Mouse (Mus musculus) kidney, postnatal 0 days (tissue): Measurements from ENCODE around the gene Kiss1r. TPM values are rescaled to one million over a fixed set of nuclear protein-coding genes. Genes with fewer than 3 reads are reported as not detected.

Source experiments
- ATAC-seq: fragments of 200-750 bp; cut with Nextera tagmentation; replicated peaks from 2 replicates; pipeline ENCODE4 v1.8.0; 2017; ENCODE audit warnings: low read depth, moderate number of reproducible peaks, moderate TSS enrichment, moderate library complexity; ENCODE audit not compliant: low FRiP score
- DNase-seq: peaks from one replicate; pipeline ENCODE4 v3.0.0-alpha.2; 2016; ENCODE audit warnings: low spot score
- H3K27ac ChIP-seq: fragments of 300-500 bp; sonication (generic); 2 replicates; pipeline ENCODE4 v1.5.1; 2014; ENCODE audit warnings: mild to moderate bottlenecking
- H3K27me3 ChIP-seq: fragments of 300-500 bp; sonication (generic); 2 replicates; pipeline ENCODE4 v1.6.1; 2014; ENCODE audit warnings: low read length, mixed read lengths; ENCODE audit not compliant: insufficient read depth
- H3K36me3 ChIP-seq: fragments of 300-500 bp; sonication (generic); 2 replicates; pipeline ENCODE4 v1.6.1; 2014; ENCODE audit warnings: low read length, mixed read lengths; ENCODE audit not compliant: insufficient read depth
- H3K4me1 ChIP-seq: fragments of 300-500 bp; sonication (generic); replicated peaks from 2 replicates; pipeline ENCODE4 v1.6.1; 2014; ENCODE audit warnings: antibody characterized with exemption, low read length, mixed read lengths; ENCODE audit not compliant: insufficient read depth
- H3K4me2 ChIP-seq: fragments of 300-500 bp; sonication (generic); 2 replicates; pipeline ENCODE4 v1.6.1; 2014; ENCODE audit warnings: mild to moderate bottlenecking, low read length, moderate library complexity, mixed read lengths
- H3K4me3 ChIP-seq: fragments of 300-500 bp; sonication (generic); replicated peaks from 2 replicates; pipeline ENCODE4 v1.5.1; 2014; ENCODE audit warnings: low read depth, low read length
- H3K9ac ChIP-seq: fragments of 300-500 bp; sonication (generic); 2 replicates; pipeline ENCODE4 v1.6.1; 2014; ENCODE audit warnings: low read depth, low read length
- H3K9me3 ChIP-seq: fragments of 300-500 bp; sonication (generic); replicated peaks from 2 replicates; pipeline ENCODE4 v1.6.1; 2016; ENCODE audit warnings: low read length, inconsistent platforms, mixed read lengths
- CTCF ChIP-seq: IDR thresholded peaks from 2 replicates; pipeline ENCODE4 v1.5.1; 2016; ENCODE audit warnings: antibody characterized with exemption, low read depth, mild to moderate bottlenecking, moderate library complexity
- WGBS: fragments of 180-500 bp; shearing (Covaris S2); extraction: QIAGEN DNeasy Blood & Tissue Kit; methylation state at CpG from one replicate; pipeline ENCODE4 v1.1.7; 2014; 5-methylcytosine and 5-hydroxymethylcytosine counted together
- polyA plus RNA-seq: library from polyadenylated mRNA; unstranded; fragments of >200 nt; fragmentation: Nextera tagmentation; extraction: Ambion mirVana; gene quantifications from 2 replicates; pipeline ENCODE4 v1.2.1, GENCODE M21; 2015

The Kiss1r gene
- polyA plus RNA-seq, 1 experiment from 2014 or later: 1.6 TPM

- peaks cover 40% of the 10 kb centered on the region for H3K4me1 ChIP-seq
- H3K4me2 ChIP-seq: no peak overlapping the region; the same call in 1 of the 2 replicates
- peak overlapping the region; percentile 98; the same call in 1 of the 2 replicates for H3K27ac ChIP-seq
Observed at GRCm38 (mm10) chr10:79929967-79930825, 13.4 kb downstream of the Kiss1r start.

DNA sequence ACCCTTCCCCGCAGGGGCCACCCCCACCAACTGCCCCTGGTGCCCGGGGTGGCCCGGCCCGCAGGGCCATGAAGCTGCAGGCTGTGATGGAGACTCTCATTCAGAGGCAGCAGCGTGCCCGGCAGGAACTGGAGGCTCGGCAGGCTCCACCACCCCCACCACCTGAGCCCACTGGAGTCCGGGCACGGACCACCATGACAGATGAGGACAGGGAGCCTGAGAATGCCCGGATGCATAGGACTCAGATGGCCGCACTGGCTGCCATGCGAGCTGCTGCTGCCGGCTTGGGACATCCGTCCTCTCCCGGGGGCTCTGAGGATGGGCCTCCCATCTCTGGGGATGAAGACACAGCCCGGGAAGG is 14.0 kb downstream of the Kiss1r start:
- peaks cover 46% of the 10 kb centered on the region for H3K4me1 ChIP-seq
- H3K4me3 ChIP-seq: no peak overlapping the region
- no peak overlapping the region for H3K27ac ChIP-seq
- no peak for DNase-seq
- no peak for TF ChIP-seq CTCF
- 84% methylated on average over 16 of the region's 16 CpGs for WGBS
- no peaks in the 10 kb centered on the region for H3K9me3 ChIP-seq
- no peak overlapping the region for H3K4me2 ChIP-seq
- H3K9ac ChIP-seq: peak overlapping the region; percentile 31; the same call in 1 of the 2 replicates
- no peak for ATAC-seq
- H3K36me3 ChIP-seq: peaks cover 16% of the 10 kb centered on the region
- no peaks in the 10 kb centered on the region for H3K27me3 ChIP-seq

More at GRCm38 (mm10) chr10:79929967-79930825, 13.4 kb downstream of the Kiss1r start:
- Histone ChIP-seq H3K9ac (no peak overlapping the region), H3K27me3 (no peaks in the 10 kb centered on the region), H3K36me3 (peaks cover 16% of the 10 kb centered on the region), H3K4me3 (no peak overlapping the region), H3K9me3 (no peaks in the 10 kb centered on the region)
- WGBS: 81% methylated on average over 18 of the region's 18 CpGs
- ATAC-seq: no peak
- no peak for DNase-seq
- no peak for TF ChIP-seq CTCF

GRCm38 (mm10) chr10:79931797-79932196 is 15.0 kb downstream of the Kiss1r start:
- H3K9ac ChIP-seq: no peak overlapping the region
- H3K4me3 ChIP-seq: no peak overlapping the region
- 78% methylated on average over 9 of the region's 9 CpGs for WGBS
- H3K4me2 ChIP-seq: no peak overlapping the region
- H3K36me3 ChIP-seq: peaks cover 16% of the 10 kb centered on the region
- no peaks in the 10 kb centered on the region for H3K27me3 ChIP-seq
- no peak for ATAC-seq
- peak overlapping the region; percentile 15; the same call in 1 of the 2 replicates for H3K27ac ChIP-seq
- H3K9me3 ChIP-seq: no peaks in the 10 kb centered on the region
- DNase-seq: no peak
- H3K4me1 ChIP-seq: peaks cover 54% of the 10 kb centered on the region
- no peak for TF ChIP-seq CTCF

- 18% methylated on average over 8 of the region's 8 CpGs for WGBS
Observed at GRCm38 (mm10) chr10:79932736-79933135, 16.0 kb downstream of the Kiss1r start.

DNA sequence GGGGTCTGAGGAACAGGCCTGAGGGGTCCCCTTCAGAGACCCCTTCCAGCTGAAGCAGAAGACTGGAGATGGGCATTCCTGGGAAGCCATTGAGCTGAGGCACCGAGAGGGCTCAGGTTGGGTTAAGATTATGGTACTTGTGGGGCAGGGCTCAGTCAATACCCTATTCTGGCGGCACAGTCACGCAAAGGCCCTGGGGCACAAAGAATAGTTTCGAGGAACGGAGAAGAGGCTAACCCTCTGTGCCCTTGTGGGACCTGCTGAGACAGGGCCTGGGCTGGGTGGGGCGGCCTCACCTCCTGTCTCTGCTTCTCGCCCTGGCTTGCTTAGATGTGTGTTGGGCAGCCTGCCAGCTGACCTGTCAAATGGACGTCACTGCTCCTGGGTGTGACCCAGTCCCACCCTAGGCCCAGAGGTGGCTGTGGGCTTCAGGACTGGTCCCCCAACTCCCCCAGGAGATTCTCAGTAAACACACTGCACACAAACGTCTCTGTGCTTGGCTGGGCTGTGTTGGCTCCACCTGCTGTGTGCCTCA is 16.4 kb downstream of the Kiss1r start:
- Histone ChIP-seq H3K9ac (peak overlapping the region; percentile 18; the same call in 1 of the 2 replicates), H3K36me3 (peaks cover 16% of the 10 kb centered on the region), H3K27ac (peak overlapping the region; percentile 15), H3K9me3 (no peaks in the 10 kb centered on the region), H3K4me1 (peaks cover 66% of the 10 kb centered on the region), H3K4me3 (no peak overlapping the region), H3K27me3 (no peaks in the 10 kb centered on the region), H3K4me2 (0 out of 2 replicates have a peak overlapping the region, but pooled peaks have one; percentile 30)
- ATAC-seq (no peak), DNase-seq (no peak)
- WGBS: 69% methylated on average over 9 of the region's 9 CpGs
- TF ChIP-seq CTCF: no peak

More at GRCm38 (mm10) chr10:79932736-79933135, 16.0 kb downstream of the Kiss1r start:
- Histone ChIP-seq H3K9me3 (no peaks in the 10 kb centered on the region), H3K4me1 (peaks cover 63% of the 10 kb centered on the region), H3K27me3 (no peaks in the 10 kb centered on the region), H3K4me3 (no peak overlapping the region), H3K27ac (peak overlapping the region; percentile 15), H3K9ac (peak overlapping the region; percentile 18; the same call in 1 of the 2 replicates), H3K36me3 (peaks cover 16% of the 10 kb centered on the region), H3K4me2 (peak overlapping the region; percentile 30; the same call in 1 of the 2 replicates)
- ATAC-seq (peak; percentile 11; the same call in 1 of the 2 replicates), DNase-seq (peak; percentile 90)
- peak; percentile 11; the same call in 1 of the 2 replicates for TF ChIP-seq CTCF

DNA sequence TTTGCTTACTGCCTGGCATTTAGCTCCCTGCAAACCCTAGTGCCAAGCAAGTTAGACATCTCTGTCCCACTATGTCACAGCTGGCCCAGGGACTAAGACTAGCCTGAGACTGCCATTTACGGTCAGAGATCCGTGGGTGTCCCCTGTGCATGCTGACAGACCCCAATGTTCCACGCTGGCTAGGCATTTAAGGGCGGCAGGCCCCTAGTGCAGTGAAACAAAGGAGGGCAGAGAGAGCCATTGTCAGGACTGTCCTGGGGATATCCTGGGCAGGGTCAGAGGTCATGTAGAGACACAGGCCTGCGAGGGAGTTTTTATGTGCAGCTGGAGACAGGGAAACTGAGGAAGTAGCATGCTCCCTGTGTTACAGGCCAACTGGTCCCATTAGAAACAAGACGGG is 17.1 kb downstream of the Kiss1r start:
- Histone ChIP-seq H3K9me3 (no peaks in the 10 kb centered on the region), H3K9ac (no peak overlapping the region), H3K27me3 (no peaks in the 10 kb centered on the region), H3K4me3 (no peak overlapping the region), H3K27ac (peak overlapping the region; percentile 15; the same call in 1 of the 2 replicates), H3K4me1 (peaks cover 66% of the 10 kb centered on the region), H3K4me2 (no peak overlapping the region), H3K36me3 (peaks cover 16% of the 10 kb centered on the region)
- 67% methylated on average over 6 of the region's 6 CpGs for WGBS
- DNase-seq (no peak), ATAC-seq (no peak)
- no peak for TF ChIP-seq CTCF
